ENCODE assay signal across 8 mouse cellular contexts in the genomic region with DNA sequence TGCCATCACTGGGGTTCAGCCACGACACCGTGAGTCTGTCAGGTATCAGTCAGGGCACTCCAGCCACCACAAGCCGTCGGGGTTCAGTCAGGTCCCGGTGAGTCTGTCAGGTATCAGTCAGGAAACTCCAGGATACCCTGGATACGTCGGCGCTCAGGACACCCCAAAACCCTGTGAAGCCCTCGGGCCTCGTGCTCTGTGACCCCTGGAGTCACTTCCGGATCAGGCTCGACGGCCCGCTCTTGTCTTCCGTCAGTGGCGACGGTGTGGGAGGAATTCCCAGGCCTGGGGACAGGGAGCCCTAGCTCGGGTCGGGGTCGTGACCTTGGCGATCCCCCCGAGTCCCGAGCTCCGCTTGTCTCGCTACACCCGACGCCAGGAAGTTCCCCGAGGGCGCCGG. TPM values are rescaled to one million over a fixed set of nuclear protein-coding genes. Genes with fewer than 3 reads are reported as not detected.
DNase-seq lines count a peak whose midpoint lies in the region; ATAC-seq and TF ChIP-seq lines count a peak whose summit lies in the region.

No protein-coding gene starts in this region.

- no peak for DNase-seq in heart, adult 8-10 months (ENCODE audit: low spot score)
- no peak for DNase-seq in ES-E14 (ENCODE audit: low read depth, low spot score)
- DNase-seq in retina, embryonic 14.5 days (ENCODE audit: low spot score), result no peak
- DNase-seq in layer of hippocampus, adult 8-10 months (ENCODE audit: low spot score in 2 of 2), result no peak

- H3K4me1 ChIP-seq in heart, embryonic 13.5 days, result peaks cover 32% of the 10 kb centered on the region
- peaks cover 5 to 7% of the 10 kb centered on the region in 2 experiments; a peak in 3 of 4 replicates for H3K4me1 ChIP-seq in ES-E14 (ENCODE audit: control insufficient read depth in 2 of 2, insufficient read depth in 2 of 2, low read length in 2 of 2, poor library complexity in 1 of 2)
- peaks cover 15% of the 10 kb centered on the region for H3K4me1 ChIP-seq in forebrain, embryonic 12.5 days
- H3K4me1 ChIP-seq in liver, embryonic 12.5 days, result peaks cover 54% of the 10 kb centered on the region
- peaks cover 17% of the 10 kb centered on the region for H3K4me1 ChIP-seq in stomach, embryonic 15.5 days

- peak overlapping the region; percentile 85 for H3K4me2 ChIP-seq in heart, embryonic 13.5 days
- peak overlapping the region; percentile 75 for H3K4me2 ChIP-seq in forebrain, embryonic 12.5 days
- peak overlapping the region; percentile 94 for H3K4me2 ChIP-seq in liver, embryonic 12.5 days
- H3K4me2 ChIP-seq in stomach, embryonic 15.5 days, result peak overlapping the region; percentile 73

- peak overlapping the region; percentile 89 for H3K9ac ChIP-seq in heart, embryonic 13.5 days
- H3K9ac ChIP-seq in ES-E14 (ENCODE audit: insufficient read depth, low read depth, low read length, poor library complexity, severe bottlenecking), result peak overlapping the region; percentile 94
- peak overlapping the region; percentile 75 for H3K9ac ChIP-seq in forebrain, embryonic 12.5 days
- H3K9ac ChIP-seq in liver, embryonic 12.5 days, result peak overlapping the region; percentile 92
- peak overlapping the region; percentile 85 for H3K9ac ChIP-seq in stomach, embryonic 15.5 days

- in situ Hi-C loops in ES-E14 (cut with MboI; ENCODE audit: low sequenced_read_pairs in 2 of 2, unreplicated experiment in 2 of 2), result no loop called here

- peak overlapping the region; percentile 78 for H3K27ac ChIP-seq in heart, embryonic 13.5 days (replicated peaks)
- H3K27ac ChIP-seq in ES-E14 (ENCODE audit: insufficient read depth, low read depth, low read length, poor library complexity, severe bottlenecking), result peak overlapping the region; percentile 61
- H3K27ac ChIP-seq in forebrain, embryonic 12.5 days, result peak overlapping the region; percentile 79
- H3K27ac ChIP-seq in liver, embryonic 12.5 days, result peak overlapping the region; percentile 90
- peak overlapping the region; percentile 79 for H3K27ac ChIP-seq in stomach, embryonic 15.5 days

- H3K4me3 ChIP-seq in heart, embryonic 13.5 days, result peak overlapping the region; percentile 81
- peak overlapping the region; percentile 81 to 88 for H3K4me3 ChIP-seq in ES-E14 (ENCODE audit: insufficient read depth in 1 of 2, low read depth in 1 of 2, low read length in 2 of 2, poor library complexity in 1 of 2, severe bottlenecking in 1 of 2)
- peak overlapping the region; percentile 70 for H3K4me3 ChIP-seq in forebrain, embryonic 12.5 days (replicated peaks)
- peak overlapping the region; percentile 92 for H3K4me3 ChIP-seq in liver, embryonic 12.5 days
- peak overlapping the region; percentile 80 for H3K4me3 ChIP-seq in stomach, embryonic 15.5 days (replicated peaks)

- peak; percentile 15 for ATAC-seq in heart, embryonic 13.5 days (ENCODE audit: extremely low read depth, insufficient number of reproducible peaks, low FRiP score, low TSS enrichment)
- ATAC-seq in forebrain, embryonic 12.5 days (ENCODE audit: low FRiP score), result no peak; the same call in 1 of the 2 replicates
- ATAC-seq in liver, embryonic 12.5 days, result peak; percentile 36
- peak; percentile 4; the same call in 1 of the 2 replicates for ATAC-seq in stomach, embryonic 15.5 days (ENCODE audit: insufficient read depth, low FRiP score, low read depth)

- H3K27me3 ChIP-seq in heart, embryonic 13.5 days (replicated peaks), result no peaks in the 10 kb centered on the region
- no peaks in the 10 kb centered on the region for H3K27me3 ChIP-seq in forebrain, embryonic 12.5 days
- H3K27me3 ChIP-seq in liver, embryonic 12.5 days (replicated peaks), result 0 out of 2 replicates have a peak, but pooled peaks cover 2% of the 10 kb centered on the region
- no peaks in the 10 kb centered on the region for H3K27me3 ChIP-seq in stomach, embryonic 15.5 days (replicated peaks)

- peaks cover 43% of the 10 kb centered on the region for H3K36me3 ChIP-seq in heart, embryonic 13.5 days
- H3K36me3 ChIP-seq in ES-E14 (ENCODE audit: control insufficient read depth, insufficient read depth, low read length, poor library complexity, severe bottlenecking), result peaks cover 16% of the 10 kb centered on the region
- peaks cover 13% of the 10 kb centered on the region for H3K36me3 ChIP-seq in forebrain, embryonic 12.5 days (replicated peaks)
- peaks cover 41% of the 10 kb centered on the region for H3K36me3 ChIP-seq in liver, embryonic 12.5 days
- H3K36me3 ChIP-seq in stomach, embryonic 15.5 days, result peaks cover 3% of the 10 kb centered on the region; the same call in 1 of the 2 replicates

- H3K9me3 ChIP-seq in heart, embryonic 13.5 days, result peaks cover 3% of the 10 kb centered on the region; the same call in 1 of the 2 replicates
- H3K9me3 ChIP-seq in ES-E14 (ENCODE audit: control insufficient read depth, insufficient read depth, low read depth, low read length), result no peaks in the 10 kb centered on the region
- no peaks in the 10 kb centered on the region for H3K9me3 ChIP-seq in forebrain, embryonic 12.5 days
- H3K9me3 ChIP-seq in liver, embryonic 12.5 days (replicated peaks), result no peaks in the 10 kb centered on the region
- no peaks in the 10 kb centered on the region for H3K9me3 ChIP-seq in stomach, embryonic 15.5 days

- 6% methylated on average over 30 of the region's 30 CpGs for WGBS in heart, embryonic 13.5 days
- 9% methylated on average over 30 of the region's 30 CpGs for WGBS in forebrain, embryonic 12.5 days
- 3% methylated on average over 30 of the region's 30 CpGs for WGBS in liver, embryonic 12.5 days (ENCODE audit: insufficient replicate concordance)
- WGBS in stomach, embryonic 15.5 days, result 8% methylated on average over 30 of the region's 30 CpGs

TF ChIP-seq in ES-E14, 5 proteins besides CTCF, POLR2A, EP300 and RAD21:
- TF ChIP-seq CHD2 (IDR thresholded peaks at IDR 0.05; ENCODE audit: low read depth, low read length), result no peak
- no peak for TF ChIP-seq MAFK (IDR thresholded peaks at IDR 0.05; ENCODE audit: insufficient read depth, low read depth, low read length)
- no peak for TF ChIP-seq ZNF384 (IDR thresholded peaks at IDR 0.05; ENCODE audit: low read depth, low read length)
- TF ChIP-seq HCFC1 (IDR thresholded peaks at IDR 0.05; ENCODE audit: borderline replicate concordance, insufficient read depth, low read length), result no peak
- TF ChIP-seq ZC3H11A (IDR thresholded peaks at IDR 0.05; ENCODE audit: borderline replicate concordance, low read depth, low read length), result no peak

RNA-seq across cellular contexts. Expression of gene Prelid3b, which starts 0.5 kb away (rescaled TPM):
- polyA plus RNA-seq in heart, embryonic 13.5 days (2015; fragmentation: Nextera tagmentation; extraction: Ambion mirVana), result 125 and 140 TPM in 2 replicates
- total RNA-seq in heart, adult 8-10 months (2022), result 10 to 100 TPM; 49.9 to 68.8 (median 58.7) TPM
- 52.4 and 63.4 TPM in 2 replicates for total RNA-seq in ES-E14 (2012; rRNA removed)
- 114 TPM in 2 replicates for polyA plus RNA-seq in forebrain, embryonic 12.5 days (2016; fragmentation: Nextera tagmentation; extraction: Ambion mirVana)
- 113 and 115 TPM in 2 replicates for polyA plus RNA-seq in liver, embryonic 12.5 days (2016; fragmentation: Nextera tagmentation; extraction: Ambion mirVana)
- polyA plus RNA-seq in stomach, embryonic 15.5 days (2015; fragmentation: Nextera tagmentation; extraction: Ambion mirVana), result 113 and 114 TPM in 2 replicates
- total RNA-seq in layer of hippocampus, adult 8-10 months (2022), result 10 to 100 TPM; 42.6 to 54.6 (median 49.4) TPM

RNA-seq across cellular contexts. Expression of gene Atp5e, which starts 8.5 kb away (rescaled TPM):
- 1,102 and 1,120 TPM in 2 replicates for polyA plus RNA-seq in heart, embryonic 13.5 days (2015; fragmentation: Nextera tagmentation; extraction: Ambion mirVana)
- 1,000 to 10,000 TPM; 1,537 to 1,974 (median 1,684) TPM for total RNA-seq in heart, adult 8-10 months (2022)
- 37.4 and 44.3 TPM in 2 replicates for total RNA-seq in ES-E14 (2012; rRNA removed)
- 735 and 766 TPM in 2 replicates for polyA plus RNA-seq in forebrain, embryonic 12.5 days (2016; fragmentation: Nextera tagmentation; extraction: Ambion mirVana)
- polyA plus RNA-seq in liver, embryonic 12.5 days (2016; fragmentation: Nextera tagmentation; extraction: Ambion mirVana), result 514 and 545 TPM in 2 replicates
- 673 and 703 TPM in 2 replicates for polyA plus RNA-seq in stomach, embryonic 15.5 days (2015; fragmentation: Nextera tagmentation; extraction: Ambion mirVana)
- total RNA-seq in layer of hippocampus, adult 8-10 months (2022), result 100 to 1,000 TPM; 247 to 327 (median 290) TPM

RNA-seq across cellular contexts. Expression of gene Tubb1, which starts 21.9 kb away (rescaled TPM):
- polyA plus RNA-seq in heart, embryonic 13.5 days (2015; fragmentation: Nextera tagmentation; extraction: Ambion mirVana), result 5.2 and 5.4 TPM in 2 replicates
- 10 to 100 TPM in 1 of 4 experiments, 1 to 10 TPM in 3; 4.1 to 10.8 (median 6.5) TPM for total RNA-seq in heart, adult 8-10 months (2022)
- total RNA-seq in ES-E14 (2012; rRNA removed), result 0.18 TPM in 1 of 2 replicates, not detected in the other
- polyA plus RNA-seq in forebrain, embryonic 12.5 days (2016; fragmentation: Nextera tagmentation; extraction: Ambion mirVana), result 2.2 and 3.0 TPM in 2 replicates
- polyA plus RNA-seq in liver, embryonic 12.5 days (2016; fragmentation: Nextera tagmentation; extraction: Ambion mirVana), result 48.2 and 55.7 TPM in 2 replicates
- 1.8 and 2.3 TPM in 2 replicates for polyA plus RNA-seq in stomach, embryonic 15.5 days (2015; fragmentation: Nextera tagmentation; extraction: Ambion mirVana)
- under 1 TPM in 2 of 4 experiments, not detected in 2; 0.33 to 0.52 TPM for total RNA-seq in layer of hippocampus, adult 8-10 months (2022)

RNA-seq across cellular contexts. Expression of gene Ctsz, which starts 33.6 kb away (rescaled TPM):
- 118 and 126 TPM in 2 replicates for polyA plus RNA-seq in heart, embryonic 13.5 days (2015; fragmentation: Nextera tagmentation; extraction: Ambion mirVana)
- total RNA-seq in heart, adult 8-10 months (2022), result 10 to 100 TPM; 23.2 to 31.4 (median 25.9) TPM
- total RNA-seq in ES-E14 (2012; rRNA removed), result 207 and 324 TPM in 2 replicates
- 63.5 and 66.0 TPM in 2 replicates for polyA plus RNA-seq in forebrain, embryonic 12.5 days (2016; fragmentation: Nextera tagmentation; extraction: Ambion mirVana)
- polyA plus RNA-seq in liver, embryonic 12.5 days (2016; fragmentation: Nextera tagmentation; extraction: Ambion mirVana), result 102 and 111 TPM in 2 replicates
- 181 and 199 TPM in 2 replicates for polyA plus RNA-seq in stomach, embryonic 15.5 days (2015; fragmentation: Nextera tagmentation; extraction: Ambion mirVana)
- total RNA-seq in layer of hippocampus, adult 8-10 months (2022), result 100 to 1,000 TPM in 2 of 4 experiments, 10 to 100 TPM in 2; 33.2 to 287 (median 121) TPM

RNA-seq across cellular contexts. Expression of gene Nelfcd, which starts 56.8 kb away (rescaled TPM):
- 78.4 and 82.0 TPM in 2 replicates for polyA plus RNA-seq in heart, embryonic 13.5 days (2015; fragmentation: Nextera tagmentation; extraction: Ambion mirVana)
- total RNA-seq in heart, adult 8-10 months (2022), result 10 to 100 TPM; 27.3 to 28.7 (median 28.4) TPM
- 63.8 and 83.0 TPM in 2 replicates for total RNA-seq in ES-E14 (2012; rRNA removed)
- 153 and 167 TPM in 2 replicates for polyA plus RNA-seq in forebrain, embryonic 12.5 days (2016; fragmentation: Nextera tagmentation; extraction: Ambion mirVana)
- 99.2 and 100 TPM in 2 replicates for polyA plus RNA-seq in liver, embryonic 12.5 days (2016; fragmentation: Nextera tagmentation; extraction: Ambion mirVana)
- 91.7 and 92.4 TPM in 2 replicates for polyA plus RNA-seq in stomach, embryonic 15.5 days (2015; fragmentation: Nextera tagmentation; extraction: Ambion mirVana)
- 10 to 100 TPM; 51.7 to 60.3 (median 54.7) TPM for total RNA-seq in layer of hippocampus, adult 8-10 months (2022)
